Mouse (Mus musculus) testis, adult 2 months (tissue): Measurements from ENCODE around the gene Gm21988. TPM values are rescaled to one million over a fixed set of nuclear protein-coding genes. Genes with fewer than 3 reads are reported as not detected.

ENCODE experiments used
- H3K27ac ChIP-seq: fragments of 200-500 bp; 2 replicates; pipeline ENCODE4 v1.5.1; 2012; ENCODE audit warnings: low read depth, low read length; ENCODE audit not compliant: control insufficient read depth, insufficient read depth
- H3K27me3 ChIP-seq: fragments of 200-500 bp; 2 replicates; pipeline ENCODE4 v1.6.1; 2012; ENCODE audit warnings: mild to moderate bottlenecking, low read length, moderate library complexity; ENCODE audit not compliant: control insufficient read depth, insufficient read depth
- H3K36me3 ChIP-seq: fragments of 200-500 bp; 2 replicates; pipeline ENCODE4 v1.6.1; 2012; ENCODE audit warnings: mild to moderate bottlenecking, low read length; ENCODE audit not compliant: control insufficient read depth, insufficient read depth
- H3K4me1 ChIP-seq: fragments of 200-500 bp; 2 replicates; pipeline ENCODE4 v1.6.1; 2012; ENCODE audit warnings: low read length; ENCODE audit not compliant: control insufficient read depth, insufficient read depth
- H3K4me3 ChIP-seq: fragments of 200-500 bp; 2 replicates; pipeline ENCODE4 v1.5.1; 2012; ENCODE audit warnings: low read depth, mild to moderate bottlenecking, low read length, moderate library complexity, mixed read lengths; ENCODE audit not compliant: control insufficient read depth
- CTCF ChIP-seq: fragments of 200-500 bp; IDR thresholded peaks from 2 replicates; pipeline ENCODE4 v1.5.1; 2012; ENCODE audit warnings: low read depth, mild to moderate bottlenecking, inconsistent platforms, low read length, moderate library complexity; ENCODE audit not compliant: control insufficient read depth, insufficient read depth, insufficient replicate concordance
- POLR2A ChIP-seq: fragments of 200-500 bp; IDR thresholded peaks from 2 replicates; pipeline ENCODE4 v1.6.1; 2012; ENCODE audit warnings: low read depth, mild to moderate bottlenecking, inconsistent platforms, low read length, moderate library complexity; ENCODE audit not compliant: control insufficient read depth
- polyA plus RNA-seq: library from polyadenylated mRNA; depleted of rRNA; stranded (reverse); fragments of >200 nt; gene quantifications from 2 replicates; pipeline ENCODE4 v1.2.3, GENCODE M21; 2012

Gm21988 gene
- polyA plus RNA-seq, 1 experiment, result 3.4 TPM

GRCm38 (mm10) chr11:70251853-70252252 lies 12.2 kb upstream of the Gm21988 start:
- no peak for TF ChIP-seq CTCF
- no peak for TF ChIP-seq POLR2A
- H3K36me3 ChIP-seq, result no peaks in the 10 kb centered on the region
- peaks cover 24% of the 10 kb centered on the region for H3K4me1 ChIP-seq
- H3K27me3 ChIP-seq, result no peaks in the 10 kb centered on the region; the same call in 1 of the 2 replicates
- H3K4me3 ChIP-seq, result no peak overlapping the region
- no peak overlapping the region for H3K27ac ChIP-seq

- no peak overlapping the region for H3K4me3 ChIP-seq
- no peak overlapping the region for H3K27ac ChIP-seq
- H3K4me1 ChIP-seq, result peaks cover 21% of the 10 kb centered on the region
- no peaks in the 10 kb centered on the region; the same call in 1 of the 2 replicates for H3K27me3 ChIP-seq
- no peaks in the 10 kb centered on the region for H3K36me3 ChIP-seq
- TF ChIP-seq CTCF, result no peak
- no peak for TF ChIP-seq POLR2A
Observed at GRCm38 (mm10) chr11:70250150-70250549, 10.5 kb upstream of the Gm21988 start.

- Histone ChIP-seq H3K27me3 (no peaks in the 10 kb centered on the region), H3K36me3 (no peaks in the 10 kb centered on the region), H3K4me3 (no peak overlapping the region), H3K27ac (no peak overlapping the region), H3K4me1 (peaks cover 1% of the 10 kb centered on the region)
- TF ChIP-seq POLR2A (no peak), CTCF (no peak; the same call in 1 of the 2 replicates)
Observed at GRCm38 (mm10) chr11:70247136-70247845, 7.7 kb upstream of the Gm21988 start.

GRCm38 (mm10) chr11:70242591-70242990 lies 3.0 kb upstream of the Gm21988 start:
- Histone ChIP-seq H3K4me1 (no peaks in the 10 kb centered on the region; the same call in none of the 2 replicates), H3K27me3 (no peaks in the 10 kb centered on the region), H3K27ac (no peak overlapping the region), H3K36me3 (no peaks in the 10 kb centered on the region), H3K4me3 (no peak overlapping the region)
- TF ChIP-seq CTCF, result no peak
- peak; percentile 31; the same call in 1 of the 2 replicates for TF ChIP-seq POLR2A

GRCm38 (mm10) chr11:70238591-70239440 lies 814 bp downstream of the Gm21988 start:
- Histone ChIP-seq H3K4me1 (peaks cover 9% of the 10 kb centered on the region), H3K4me3 (peak overlapping the region; percentile 90), H3K27me3 (no peaks in the 10 kb centered on the region), H3K27ac (peak overlapping the region; percentile 95), H3K36me3 (no peaks in the 10 kb centered on the region)
- TF ChIP-seq POLR2A (no peak), CTCF (no peak)

GRCm38 (mm10) chr11:70237457-70238167 lies 2.0 kb downstream of the Gm21988 start, which contains the start of gene 0610010K14Rik:
TSS of gene 0610010K14Rik (minus strand) at chr11:70237914.
- peak within 1 kb of the TSS; percentile 95 for H3K27ac ChIP-seq
- no peaks in the 10 kb centered on the region for H3K36me3 ChIP-seq
- H3K27me3 ChIP-seq, result no peaks in the 10 kb centered on the region
- peak; percentile 50; the same call in 1 of the 2 replicates for TF ChIP-seq CTCF
- peak; percentile 89 for TF ChIP-seq POLR2A
- H3K4me3 ChIP-seq, result peak within 1 kb of the TSS; percentile 90
- H3K4me1 ChIP-seq, result peaks cover 18% of the 10 kb centered on the region
